Mouse (Mus musculus) testis, adult 2 months (tissue): Measurements from ENCODE around the gene Rpl5.

ENCODE experiments used
- CTCF ChIP-seq: fragments of 200-500 bp; IDR thresholded peaks from 2 replicates; pipeline ENCODE4 v1.5.1; 2012; ENCODE audit warnings: low read depth, mild to moderate bottlenecking, inconsistent platforms, low read length, moderate library complexity; ENCODE audit not compliant: control insufficient read depth, insufficient read depth, insufficient replicate concordance
- POLR2A ChIP-seq: fragments of 200-500 bp; IDR thresholded peaks from 2 replicates; pipeline ENCODE4 v1.6.1; 2012; ENCODE audit warnings: low read depth, mild to moderate bottlenecking, inconsistent platforms, low read length, moderate library complexity; ENCODE audit not compliant: control insufficient read depth

GRCm38 (mm10) chr5:107910084-107910616 is 9.8 kb downstream of the Rpl5 start:
- TF ChIP-seq POLR2A = no peak
- TF ChIP-seq CTCF = no peak
